Mouse (Mus musculus) left cerebral cortex, adult 2 months (tissue): ENCODE results near the gene Tbk1. TPM values are rescaled to one million over a fixed set of nuclear protein-coding genes. Genes with fewer than 3 reads are reported as not detected.
A peak's percentile ranks its signal among the peaks of the same experiment; 100 is the strongest.

Experiments used
- DNase-seq, 2 experiments: peaks; one replicate each; pipeline ENCODE4 v3.0.0; 2021 to 2022; ENCODE audit warnings: low spot score in 2 of 2, mixed read lengths in 1 of 2; ENCODE audit errors: extremely low spot score in 1 of 2
- H3K27ac ChIP-seq: fragments of 200-600 bp; 2 replicates; pipeline ENCODE4 v1.8.1; 2022
- H3K4me3 ChIP-seq: fragments of 200-600 bp; 2 replicates; pipeline ENCODE4 v1.8.1; 2022
- CTCF ChIP-seq: fragments of 200-600 bp; IDR thresholded peaks from 2 replicates; pipeline ENCODE4 v1.8.1; 2022; ENCODE audit warnings: antibody characterized with exemption, mild to moderate bottlenecking, moderate library complexity
- intact Hi-C: fragments of 180-260 bp; cut with DNase I; formaldehyde crosslinking; loops from one replicate; pipeline ENCODE4 v1.15.1; 2025
- total RNA-seq, 2 experiments: library from RNA; stranded (reverse); gene quantifications; 2 replicates each; pipeline ENCODE4 v1.2.3; 2021

Gene Tbk1
- total RNA-seq, 2 experiments from 2014 or later = 47.2 to 50.3 TPM

GRCm38 (mm10) chr10:121585791-121586642 is 570 bp downstream of the Tbk1 start:
- peak overlapping the region; percentile 87 for H3K4me3 ChIP-seq
- intact Hi-C loops = loop anchor here (2.0 kb wide), 1 partner anchor 39 kb away; no protein-coding TSS in a partner anchor
- peak overlapping the region; percentile 2; the same call in 1 of the 2 replicates for H3K27ac ChIP-seq
- no peak for DNase-seq
- no peak for TF ChIP-seq CTCF

GRCm38 (mm10) chr10:121585056-121585790 is 1.4 kb downstream of the Tbk1 start:
- DNase-seq = no peak
- H3K4me3 ChIP-seq = peak overlapping the region; percentile 87
- no peak overlapping the region for H3K27ac ChIP-seq
- no peak for TF ChIP-seq CTCF
- intact Hi-C loops = no loop called here

- H3K27ac ChIP-seq = no peak overlapping the region
- intact Hi-C loops = no loop called here
- no peak for TF ChIP-seq CTCF
- no peak for DNase-seq
- H3K4me3 ChIP-seq = no peak overlapping the region
Measured at GRCm38 (mm10) chr10:121584033-121584432, 2.6 kb downstream of the Tbk1 start.

- Histone ChIP-seq H3K27ac (no peak overlapping the region), H3K4me3 (no peak overlapping the region)
- intact Hi-C loops = no loop called here
- no peak for TF ChIP-seq CTCF
- DNase-seq = no peak
Measured at GRCm38 (mm10) chr10:121583016-121583415, 3.6 kb downstream of the Tbk1 start.

GRCm38 (mm10) chr10:121582287-121582686 is 4.3 kb downstream of the Tbk1 start:
- no peak for TF ChIP-seq CTCF

GRCm38 (mm10) chr10:121581405-121581804 is 5.2 kb downstream of the Tbk1 start:
- H3K4me3 ChIP-seq = no peak overlapping the region
- intact Hi-C loops = no loop called here
- no peak for TF ChIP-seq CTCF
- no peak for DNase-seq
- H3K27ac ChIP-seq = no peak overlapping the region

More at GRCm38 (mm10) chr10:121582287-121582686, 4.3 kb downstream of the Tbk1 start:
- Histone ChIP-seq H3K27ac (no peak overlapping the region), H3K4me3 (no peak overlapping the region)
- intact Hi-C loops = no loop called here
- DNase-seq = no peak

- no peak for TF ChIP-seq CTCF
- intact Hi-C loops = no loop called here
- Histone ChIP-seq H3K27ac (no peak overlapping the region), H3K4me3 (no peak overlapping the region)
- no peak for DNase-seq
Measured at GRCm38 (mm10) chr10:121580381-121580780, 6.2 kb downstream of the Tbk1 start.

- Histone ChIP-seq H3K4me3 (no peak overlapping the region), H3K27ac (no peak overlapping the region)
- DNase-seq = no peak
- no peak for TF ChIP-seq CTCF
- intact Hi-C loops = no loop called here
Measured at GRCm38 (mm10) chr10:121576372-121576771, 10.2 kb downstream of the Tbk1 start.

GRCm38 (mm10) chr10:121571511-121572147 is 15.0 kb downstream of the Tbk1 start:
- H3K27ac ChIP-seq = no peak overlapping the region
- H3K4me3 ChIP-seq = no peak overlapping the region
- intact Hi-C loops = no loop called here
- no peak for DNase-seq
- no peak for TF ChIP-seq CTCF

GRCm38 (mm10) chr10:121571031-121571430 is 15.6 kb downstream of the Tbk1 start:
- no peak for TF ChIP-seq CTCF
- no peak overlapping the region for H3K4me3 ChIP-seq
- intact Hi-C loops = no loop called here
- no peak overlapping the region for H3K27ac ChIP-seq
- no peak for DNase-seq

- H3K27ac ChIP-seq = no peak overlapping the region
- no peak overlapping the region for H3K4me3 ChIP-seq
- intact Hi-C loops = no loop called here
- no peak for TF ChIP-seq CTCF
- no peak for DNase-seq
Measured at GRCm38 (mm10) chr10:121569796-121570195, 16.8 kb downstream of the Tbk1 start.
